Mouse (Mus musculus) liver, adult 10 weeks (tissue): ENCODE measurements around the gene Nxnl2. TPM values are rescaled to one million over a fixed set of nuclear protein-coding genes. Genes with fewer than 3 reads are reported as not detected.

ENCODE experiments used
- polyA plus RNA-seq: library from polyadenylated mRNA; stranded (reverse); fragments of 350-450 nt; fragmentation: Illumina TruSeq; extraction: RNeasy Lipid Tissue Mini Kit (QIAGEN cat#74804); gene quantifications from one replicate; pipeline ENCODE4 v1.2.3, GENCODE M21; 2014; ENCODE audit warnings: low read depth, low replicate concordance

The Nxnl2 gene
- polyA plus RNA-seq = not detected

DNA sequence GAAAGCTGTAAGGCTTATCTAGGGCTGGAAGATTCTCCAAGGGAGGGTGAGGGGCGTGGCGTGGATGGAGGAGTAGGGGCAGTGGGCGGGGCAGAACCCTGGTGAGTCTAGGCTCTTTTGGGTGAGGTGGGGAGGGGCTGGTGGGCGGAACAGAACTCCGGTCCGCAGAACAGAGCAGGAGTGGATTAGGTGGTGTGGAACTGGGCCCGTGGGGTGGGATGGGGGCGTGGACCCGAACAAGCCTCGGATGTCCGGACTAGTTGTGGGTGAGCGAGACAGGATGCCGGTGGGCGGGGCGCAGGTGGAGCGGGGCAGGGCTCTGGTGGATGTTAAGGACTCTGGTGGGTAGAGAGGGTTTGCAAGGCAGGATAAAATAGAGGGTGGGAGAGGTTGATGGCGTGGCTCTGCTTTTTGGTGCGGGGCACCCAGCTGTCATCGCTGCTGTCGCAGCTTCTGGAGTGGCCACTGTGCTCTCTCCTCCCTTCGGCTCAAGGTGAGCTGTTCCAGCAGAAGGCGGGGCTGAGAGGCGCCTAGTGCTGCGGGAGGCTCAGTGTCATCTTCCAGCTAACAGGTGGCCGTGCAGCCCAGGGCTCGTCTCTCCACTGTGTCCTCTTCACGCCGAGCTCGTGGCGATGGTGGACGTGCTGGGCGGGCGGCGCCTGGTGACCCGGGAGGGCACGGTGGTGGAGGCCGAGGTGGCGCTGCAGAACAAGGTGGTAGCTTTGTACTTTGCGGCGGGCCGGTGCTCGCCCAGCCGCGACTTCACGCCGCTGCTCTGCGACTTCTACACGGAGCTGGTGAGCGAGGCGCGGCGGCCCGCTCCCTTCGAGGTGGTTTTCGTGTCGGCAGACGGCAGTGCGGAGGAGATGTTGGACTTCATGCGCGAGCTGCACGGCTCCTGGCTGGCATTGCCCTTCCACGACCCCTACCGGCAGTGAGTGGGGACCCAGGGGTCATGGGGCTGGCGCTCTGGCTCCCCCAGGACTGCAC lies at the start of gene Nxnl2:
Nxnl2 (plus strand) TSS at position 332 of the 990 bp plus-strand sequence.

Other genes starting within 250 kb of the Nxnl2 start
- gene Spin1, start 70.1 kb upstream of the Nxnl2 start, polyA plus RNA-seq = 44.4 TPM
- gene S1pr3, start 237.6 kb downstream of the Nxnl2 start, polyA plus RNA-seq = 0.87 TPM